Mouse (Mus musculus) MEL (cell line): Measurements from ENCODE around the gene Hif1an.

Experiments used
- CHD2 ChIP-seq: IDR thresholded peaks from 2 replicates; pipeline ENCODE4 v1.6.1; 2011; ENCODE audit warnings: low read length, improper control_type of control experiment
- CTCF ChIP-seq, 3 experiments: IDR thresholded peaks in 2 of 3; conservative IDR thresholded peaks in 1 of 3; 2 replicates each; pipeline ENCODE4 v1.5.1; 2011 to 2012; ENCODE audit warnings: low read length in 3 of 3, low read depth in 2 of 3, mild to moderate bottlenecking in 2 of 3, improper control_type of control experiment in 1 of 3, inconsistent platforms in 1 of 3, mixed read lengths in 1 of 3, moderate library complexity in 1 of 3; ENCODE audit not compliant: control insufficient read depth in 1 of 3, insufficient read depth in 1 of 3, poor library complexity in 1 of 3, severe bottlenecking in 1 of 3
- E2F4 ChIP-seq: IDR thresholded peaks from 2 replicates; pipeline ENCODE4 v1.6.1; 2011; ENCODE audit warnings: low read depth, low read length, improper control_type of control experiment, borderline replicate concordance
- EP300 ChIP-seq, 2 experiments: IDR thresholded peaks; 2 replicates each; pipeline ENCODE4 v1.6.1; 2011; ENCODE audit warnings: improper control_type of control experiment in 2 of 2, low read length in 2 of 2, low read depth in 1 of 2, mild to moderate bottlenecking in 1 of 2
- KAT2A ChIP-seq: conservative IDR thresholded peaks from 2 replicates; pipeline ENCODE4 v1.6.1; 2012; ENCODE audit warnings: low read depth, low read length, improper control_type of control experiment, inconsistent platforms
- POLR2A ChIP-seq, 2 experiments: IDR thresholded peaks; 2 replicates each; pipeline ENCODE4 v1.6.1; 2011 to 2012; ENCODE audit warnings: low read length in 2 of 2, mild to moderate bottlenecking in 2 of 2, control low read depth in 1 of 2, improper control_type of control experiment in 1 of 2, low read depth in 1 of 2, moderate library complexity in 1 of 2; ENCODE audit not compliant: control insufficient read depth in 1 of 2, insufficient read depth in 1 of 2, poor library complexity in 1 of 2
- RAD21 ChIP-seq: IDR thresholded peaks from 2 replicates; pipeline ENCODE4 v1.6.1; 2011; ENCODE audit warnings: mild to moderate bottlenecking, low read depth, low read length, improper control_type of control experiment
- TAL1 ChIP-seq: IDR thresholded peaks from 2 replicates; pipeline ENCODE4 v1.6.1; 2012; ENCODE audit warnings: mild to moderate bottlenecking, inconsistent platforms, low read length, moderate library complexity, mixed read lengths
- TCF12 ChIP-seq: IDR thresholded peaks from 2 replicates; pipeline ENCODE4 v1.6.1; 2014; ENCODE audit warnings: low read depth, mild to moderate bottlenecking, inconsistent platforms, low read length, improper control_type of control experiment, moderate library complexity
- USF1 ChIP-seq: IDR thresholded peaks from 2 replicates; pipeline ENCODE4 v1.6.1; 2014; ENCODE audit warnings: low read depth, mild to moderate bottlenecking, inconsistent platforms, low read length, improper control_type of control experiment, moderate library complexity
- ZC3H11A ChIP-seq: IDR thresholded peaks from 2 replicates; pipeline ENCODE4 v1.6.1; 2012; ENCODE audit warnings: low read depth, mild to moderate bottlenecking, inconsistent platforms, low read length, improper control_type of control experiment
- ZMIZ1 ChIP-seq: IDR thresholded peaks from 2 replicates; pipeline ENCODE4 v1.6.1; 2012; ENCODE audit warnings: low read depth, mild to moderate bottlenecking, inconsistent platforms, low read length, improper control_type of control experiment, moderate library complexity

DNA sequence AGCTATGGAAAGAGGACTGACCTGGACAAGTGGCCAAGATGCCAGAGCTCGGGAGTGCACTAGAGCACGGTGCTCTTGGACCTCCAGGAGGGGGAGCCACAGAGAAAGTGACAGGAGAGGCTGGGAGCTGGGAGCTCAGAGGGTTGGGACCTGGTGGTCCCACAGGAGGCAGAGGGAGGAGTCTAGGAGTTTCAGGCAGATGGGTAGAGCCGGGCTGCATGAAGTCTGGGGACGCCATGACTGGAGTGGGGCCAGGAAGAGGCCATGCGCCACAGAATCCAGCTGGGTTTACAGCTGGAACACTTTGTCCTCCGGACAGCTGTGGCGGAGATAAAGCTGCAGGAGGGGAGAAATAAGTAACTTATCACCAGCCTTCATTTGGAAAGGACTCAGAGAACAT is 43.5 kb upstream of the Hif1an start:
- TF ChIP-seq TAL1 (no peak), CHD2 (no peak), USF1 (no peak), ZMIZ1 (no peak), ZC3H11A (no peak), CTCF (IDR thresholded peaks at IDR 0.05 in 2 of 3, conservative IDR thresholded peaks at IDR 0.05 in 1 of 3; ENCODE audit: control insufficient read depth in 1 of 3, insufficient read depth in 1 of 3, low read depth in 2 of 3, low read length in 3 of 3, poor library complexity in 1 of 3, severe bottlenecking in 1 of 3) (peak in 2 of 3 experiments; percentile 32 to 38; a peak in 4 of 6 replicates), POLR2A (IDR thresholded peaks at IDR 0.05; ENCODE audit: control insufficient read depth in 1 of 2, insufficient read depth in 1 of 2, low read depth in 1 of 2, low read length in 2 of 2, poor library complexity in 1 of 2) (no peak), EP300 (IDR thresholded peaks at IDR 0.05; ENCODE audit: low read depth in 1 of 2, low read length in 2 of 2) (no peak), RAD21 (no peak), KAT2A (no peak), E2F4 (no peak), TCF12 (no peak)
